Mouse (Mus musculus) heart, embryonic 15.5 days (tissue): ENCODE results near the gene Ppard. TPM values are rescaled to one million over a fixed set of nuclear protein-coding genes. Genes with fewer than 3 reads are reported as not detected.
A peak's percentile ranks its signal among the peaks of the same experiment; 100 is the strongest.
"Not testable (repeated sequence)": the region's sequence is repeated elsewhere in the genome, so short reads cannot be mapped to it uniquely, and the experiment has no call there.

ENCODE experiments used
- ATAC-seq: fragments of 200-750 bp; cut with Nextera tagmentation; replicated peaks from 2 replicates; pipeline ENCODE4 v1.8.0; 2017; ENCODE audit warnings: low read depth, moderate TSS enrichment; ENCODE audit not compliant: insufficient number of reproducible peaks, insufficient read depth, low FRiP score
- H3K27ac ChIP-seq: fragments of 300-500 bp; sonication (generic); 2 replicates; pipeline ENCODE4 v1.5.1; 2015; ENCODE audit warnings: mild to moderate bottlenecking, inconsistent platforms
- H3K27me3 ChIP-seq: fragments of 300-500 bp; sonication (generic); 2 replicates; pipeline ENCODE4 v1.6.1; 2015; ENCODE audit warnings: inconsistent platforms
- H3K36me3 ChIP-seq: fragments of 300-500 bp; sonication (generic); 2 replicates; pipeline ENCODE4 v1.6.1; 2015; ENCODE audit warnings: mild to moderate bottlenecking, inconsistent platforms
- H3K4me1 ChIP-seq: fragments of 300-500 bp; sonication (generic); replicated peaks from 2 replicates; pipeline ENCODE4 v1.6.1; 2015; ENCODE audit warnings: inconsistent platforms
- H3K4me2 ChIP-seq: fragments of 300-500 bp; sonication (generic); 2 replicates; pipeline ENCODE4 v1.6.1; 2015; ENCODE audit warnings: inconsistent platforms, mild to moderate bottlenecking, moderate library complexity
- H3K4me3 ChIP-seq: fragments of 300-500 bp; sonication (generic); 2 replicates; pipeline ENCODE4 v1.5.1; 2015; ENCODE audit warnings: mild to moderate bottlenecking, inconsistent platforms
- H3K9ac ChIP-seq: fragments of 300-500 bp; sonication (generic); 2 replicates; pipeline ENCODE4 v1.6.1; 2015; ENCODE audit warnings: mild to moderate bottlenecking, inconsistent platforms
- H3K9me3 ChIP-seq: fragments of 300-500 bp; sonication (generic); replicated peaks from 2 replicates; pipeline ENCODE4 v1.6.1; 2016; ENCODE audit warnings: inconsistent platforms
- WGBS: fragments of 180-500 bp; shearing (Covaris S2); methylation state at CpG from one replicate; pipeline ENCODE4 v1.1.7; 2015; ENCODE audit warnings: mixed read lengths; 5-methylcytosine and 5-hydroxymethylcytosine counted together
- polyA plus RNA-seq: library from polyadenylated mRNA; unstranded; fragments of >200 nt; fragmentation: Nextera tagmentation; extraction: Ambion mirVana; gene quantifications from 2 replicates; pipeline ENCODE4 v1.2.1, GENCODE M21; 2015

The Ppard gene
- polyA plus RNA-seq, 1 experiment from 2014 or later = 1.1 TPM

DNA sequence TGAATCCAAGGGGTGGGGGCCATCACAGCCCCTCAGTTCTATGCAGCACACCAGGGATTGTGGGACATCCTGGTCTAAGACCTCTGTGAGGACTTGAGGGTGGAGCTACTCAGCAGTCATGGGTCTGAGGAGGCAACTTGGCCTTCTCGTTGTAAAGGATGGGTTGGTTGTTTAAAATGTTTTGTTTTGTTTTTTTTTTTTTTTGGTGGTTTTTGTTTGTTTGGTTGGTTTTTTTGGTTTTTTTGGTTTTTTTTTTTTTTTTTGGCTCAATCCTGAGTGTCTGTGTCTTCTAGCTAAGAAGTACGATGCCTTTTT is 97.7 kb downstream of the Ppard start:
- peak overlapping the region; percentile 89 for H3K4me2 ChIP-seq
- no peaks in the 10 kb centered on the region for H3K9me3 ChIP-seq
- peak overlapping the region; percentile 95 for H3K27ac ChIP-seq
- no peak for ATAC-seq
- peaks cover 30% of the 10 kb centered on the region for H3K36me3 ChIP-seq
- WGBS = 30% methylated on average over 2 of the region's 2 CpGs
- H3K27me3 ChIP-seq = no peaks in the 10 kb centered on the region
- peak overlapping the region; percentile 92 for H3K4me3 ChIP-seq
- peaks cover 54% of the 10 kb centered on the region for H3K4me1 ChIP-seq
- peak overlapping the region; percentile 100 for H3K9ac ChIP-seq

- H3K9ac ChIP-seq, ATAC-seq, H3K27ac ChIP-seq, H3K9me3 ChIP-seq, H3K4me3 ChIP-seq, H3K27me3 ChIP-seq: not testable (repeated sequence)
- H3K36me3 ChIP-seq = peaks cover 33% of the 10 kb centered on the region
- peaks cover 54% of the 10 kb centered on the region for H3K4me1 ChIP-seq
- peak overlapping the region; percentile 89; the same call in 1 of the 2 replicates for H3K4me2 ChIP-seq
- 57% methylated on average over 8 of the region's 8 CpGs for WGBS
Observed at GRCm38 (mm10) chr17:28330590-28330989, 98.1 kb downstream of the Ppard start.

- WGBS = 41% methylated on average over 7 of the region's 7 CpGs
- no peak for ATAC-seq
- Histone ChIP-seq H3K4me1 (peaks cover 54% of the 10 kb centered on the region), H3K27ac (0 out of 2 replicates have a peak overlapping the region, but pooled peaks have one; percentile 44), H3K4me2 (no peak overlapping the region), H3K27me3 (no peaks in the 10 kb centered on the region), H3K9ac (0 out of 2 replicates have a peak overlapping the region, but pooled peaks have one; percentile 36), H3K9me3 (no peaks in the 10 kb centered on the region), H3K4me3 (0 out of 2 replicates have a peak overlapping the region, but pooled peaks have one; percentile 2), H3K36me3 (peaks cover 37% of the 10 kb centered on the region)
Observed at GRCm38 (mm10) chr17:28331241-28332112, 99.0 kb downstream of the Ppard start.

DNA sequence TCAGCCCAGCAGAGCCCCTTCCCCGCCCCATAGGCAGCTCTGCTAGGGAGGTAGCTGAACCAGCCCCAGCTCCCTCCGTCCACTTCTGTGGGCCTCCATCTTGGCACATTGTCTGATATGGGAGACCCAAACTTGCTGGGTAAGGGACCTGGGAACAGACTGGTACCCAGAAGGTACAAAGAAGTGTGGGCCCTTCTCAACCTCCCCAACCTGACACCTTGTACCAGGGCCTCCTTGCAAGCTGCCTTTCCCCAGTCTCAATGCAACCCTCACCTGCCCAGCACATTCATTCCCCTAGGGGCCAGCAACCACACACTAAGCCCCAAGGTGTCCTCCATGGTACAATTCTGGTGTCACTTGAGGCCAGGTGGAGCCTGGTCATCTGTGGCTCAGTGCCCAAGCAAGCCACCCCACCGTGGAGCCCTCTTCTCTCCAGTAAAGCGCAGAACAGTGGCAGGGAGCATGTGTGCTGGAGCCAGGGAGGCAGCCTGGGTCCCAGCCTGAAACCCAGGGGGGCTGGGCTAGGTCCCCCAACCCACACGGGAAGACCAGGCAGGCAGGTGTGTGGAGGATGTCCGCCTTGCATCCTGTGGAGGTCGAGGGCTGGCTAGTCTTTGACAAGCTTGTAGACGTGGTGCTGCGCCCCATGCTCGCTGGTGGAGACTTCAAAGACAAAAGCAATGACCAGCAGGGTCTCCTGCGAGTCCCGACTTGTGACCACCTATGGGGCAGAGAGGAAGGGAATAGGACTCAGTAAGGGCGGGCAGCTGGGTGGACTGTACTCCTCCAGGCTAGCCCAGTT is 99.8 kb downstream of the Ppard start:
- H3K4me1 ChIP-seq = peaks cover 54% of the 10 kb centered on the region
- ATAC-seq = no peak
- H3K4me2 ChIP-seq = no peak overlapping the region
- H3K36me3 ChIP-seq = peaks cover 39% of the 10 kb centered on the region
- H3K27me3 ChIP-seq = no peaks in the 10 kb centered on the region
- peak overlapping the region; percentile 44 for H3K27ac ChIP-seq
- 50% methylated on average over 12 of the region's 13 CpGs for WGBS
- H3K4me3 ChIP-seq = no peak overlapping the region
- H3K9ac ChIP-seq = no peak overlapping the region
- H3K9me3 ChIP-seq = no peaks in the 10 kb centered on the region

DNA sequence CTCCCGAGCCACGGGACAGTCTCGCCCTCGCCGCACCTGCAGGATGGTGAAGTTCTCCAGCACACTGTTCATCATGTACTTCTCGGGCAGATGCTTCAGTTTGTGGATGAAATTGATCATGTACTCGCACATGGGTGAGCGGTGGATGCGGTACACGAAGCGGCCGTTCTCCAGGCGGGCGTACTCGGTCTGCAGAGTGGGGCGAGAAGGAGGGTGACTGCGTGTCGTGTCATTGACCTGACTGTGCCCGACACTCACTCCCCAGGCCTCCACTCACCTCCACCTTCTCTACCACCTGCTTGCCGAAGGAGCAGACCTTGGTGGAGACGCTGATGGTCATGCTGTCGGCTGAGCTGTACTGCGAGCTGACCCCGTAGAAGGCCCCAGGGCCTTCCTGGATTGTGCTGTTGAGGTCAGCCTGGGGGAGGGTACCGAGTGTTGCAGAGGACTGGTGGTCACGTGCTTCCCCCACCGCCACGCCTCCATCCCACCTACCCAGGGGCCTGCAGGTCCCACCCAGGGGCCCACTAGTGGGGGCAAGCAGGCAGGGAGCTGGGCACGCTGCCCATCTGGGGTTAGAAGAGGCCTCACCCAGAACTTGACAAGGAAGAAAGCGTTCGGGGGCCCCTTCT is 100.5 kb downstream of the Ppard start:
- Histone ChIP-seq H3K4me3 (no peak overlapping the region), H3K27me3 (no peaks in the 10 kb centered on the region), H3K4me1 (peaks cover 47% of the 10 kb centered on the region), H3K9me3 (no peaks in the 10 kb centered on the region), H3K4me2 (0 out of 2 replicates have a peak overlapping the region, but pooled peaks have one; percentile 22), H3K36me3 (peaks cover 41% of the 10 kb centered on the region), H3K27ac (peak overlapping the region; percentile 44), H3K9ac (peak overlapping the region; percentile 26)
- no peak for ATAC-seq
- WGBS = 52% methylated on average over 31 of the region's 31 CpGs

DNA sequence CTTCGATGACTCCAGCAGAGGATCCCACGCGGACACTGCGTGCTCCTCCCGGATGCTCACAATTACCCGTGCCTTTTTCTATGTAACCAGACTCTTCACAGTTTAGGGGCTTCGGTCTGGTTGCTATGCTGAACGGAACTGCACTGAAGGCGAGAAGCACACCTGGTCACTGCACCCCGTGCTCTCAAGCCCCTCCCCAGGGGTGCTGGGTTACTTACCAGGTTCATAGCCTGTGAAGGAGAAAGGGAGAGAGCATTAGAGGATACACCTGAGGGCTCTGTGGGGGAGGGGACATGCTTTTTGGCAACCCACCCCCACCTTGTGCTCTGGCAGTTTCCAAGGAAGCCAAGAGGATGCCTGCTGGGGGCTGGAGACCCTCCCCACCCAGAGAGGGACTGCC is 102.8 kb downstream of the Ppard start:
- Histone ChIP-seq H3K36me3 (peaks cover 50% of the 10 kb centered on the region), H3K27ac (no peak overlapping the region), H3K27me3 (no peaks in the 10 kb centered on the region), H3K4me1 (peaks cover 44% of the 10 kb centered on the region), H3K4me2 (no peak overlapping the region), H3K9me3 (no peaks in the 10 kb centered on the region), H3K4me3 (no peak overlapping the region), H3K9ac (no peak overlapping the region; the same call in 1 of the 2 replicates)
- no peak for ATAC-seq
- WGBS = 79% methylated on average over 10 of the region's 10 CpGs

- Histone ChIP-seq H3K36me3 (peaks cover 34% of the 10 kb centered on the region), H3K9ac (no peak overlapping the region), H3K9me3 (no peaks in the 10 kb centered on the region), H3K4me3 (no peak overlapping the region), H3K27ac (no peak overlapping the region), H3K4me1 (peaks cover 46% of the 10 kb centered on the region), H3K27me3 (no peaks in the 10 kb centered on the region), H3K4me2 (no peak overlapping the region)
- no peak for ATAC-seq
- WGBS = 89% methylated on average over 7 of the region's 7 CpGs
Observed at GRCm38 (mm10) chr17:28337547-28337946, 105.0 kb downstream of the Ppard start.

DNA sequence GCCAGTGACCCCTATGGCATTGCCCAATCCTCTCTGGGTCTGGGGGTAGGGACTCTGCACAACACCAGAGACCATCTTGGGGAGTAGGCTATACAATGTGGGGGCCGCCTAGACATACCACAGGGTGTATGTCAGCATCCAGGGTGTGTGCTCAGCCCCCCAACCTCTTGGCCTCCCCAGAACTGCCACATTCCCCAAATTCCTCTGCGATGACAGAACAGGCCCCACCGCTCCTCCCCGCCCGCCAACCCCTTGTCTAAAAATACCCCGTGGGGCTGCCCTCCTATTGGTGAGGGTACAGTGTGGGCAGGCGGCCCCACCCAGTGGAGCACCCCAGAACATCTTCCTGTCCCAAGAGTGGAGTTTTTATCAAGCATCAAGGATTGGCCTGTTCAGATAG is 108.1 kb downstream of the Ppard start:
- WGBS = 44% methylated on average over 7 of the region's 7 CpGs
- Histone ChIP-seq H3K4me2 (peak overlapping the region; percentile 70), H3K4me1 (peaks cover 54% of the 10 kb centered on the region), H3K4me3 (peak overlapping the region; percentile 40), H3K36me3 (peaks cover 26% of the 10 kb centered on the region), H3K27ac (peak overlapping the region; percentile 88), H3K9me3 (no peaks in the 10 kb centered on the region), H3K27me3 (no peaks in the 10 kb centered on the region), H3K9ac (peak overlapping the region; percentile 60)
- peak; percentile 28 for ATAC-seq

- Histone ChIP-seq H3K9me3 (no peaks in the 10 kb centered on the region), H3K4me1 (peaks cover 59% of the 10 kb centered on the region), H3K4me3 (peak overlapping the region; percentile 40), H3K27ac (peak overlapping the region; percentile 88), H3K36me3 (peaks cover 25% of the 10 kb centered on the region), H3K4me2 (peak overlapping the region; percentile 70), H3K27me3 (no peaks in the 10 kb centered on the region), H3K9ac (peak overlapping the region; percentile 60)
- WGBS = 6% methylated on average over 26 of the region's 26 CpGs
- ATAC-seq = peak; percentile 83
Observed at GRCm38 (mm10) chr17:28341091-28341490, 108.6 kb downstream of the Ppard start.

- Histone ChIP-seq H3K27me3 (no peaks in the 10 kb centered on the region), H3K9ac (peak overlapping the region; percentile 37; the same call in 1 of the 2 replicates), H3K9me3 (no peaks in the 10 kb centered on the region), H3K27ac (peak overlapping the region; percentile 80), H3K4me2 (peak overlapping the region; percentile 53; the same call in 1 of the 2 replicates), H3K36me3 (peaks cover 11% of the 10 kb centered on the region), H3K4me3 (no peak overlapping the region), H3K4me1 (peaks cover 78% of the 10 kb centered on the region)
- no peak for ATAC-seq
- 14% methylated on average over 4 of the region's 4 CpGs for WGBS
Observed at GRCm38 (mm10) chr17:28344050-28344607, 111.6 kb downstream of the Ppard start.
